Mouse (Mus musculus) forebrain, embryonic 11.5 days (tissue): ENCODE results near the gene Zswim1. TPM values are rescaled to one million over a fixed set of nuclear protein-coding genes. Genes with fewer than 3 reads are reported as not detected.

Experiments
- ATAC-seq: fragments of 200-750 bp; cut with Nextera tagmentation; replicated peaks from 2 replicates; pipeline ENCODE4 v1.8.0; 2017; ENCODE audit warnings: moderate TSS enrichment; ENCODE audit not compliant: low FRiP score
- DNase-seq: peaks from one replicate; pipeline ENCODE4 v3.0.0-alpha.2; 2017; ENCODE audit warnings: low spot score
- H3K27ac ChIP-seq: fragments of 300-500 bp; sonication (generic); 2 replicates; pipeline ENCODE4 v1.5.1; 2014; ENCODE audit warnings: low read depth, low read length
- H3K27me3 ChIP-seq: fragments of 300-500 bp; sonication (generic); 2 replicates; pipeline ENCODE4 v1.6.1; 2014; ENCODE audit warnings: mild to moderate bottlenecking, low read length, mixed read lengths; ENCODE audit not compliant: control insufficient read depth, insufficient read depth
- H3K36me3 ChIP-seq: fragments of 300-500 bp; sonication (generic); 2 replicates; pipeline ENCODE4 v1.6.1; 2014; ENCODE audit warnings: mild to moderate bottlenecking, low read length, moderate library complexity, mixed read lengths; ENCODE audit not compliant: control insufficient read depth, insufficient read depth
- H3K4me1 ChIP-seq: fragments of 300-500 bp; sonication (generic); replicated peaks from 2 replicates; pipeline ENCODE4 v1.6.1; 2014; ENCODE audit warnings: low read length, mixed read lengths; ENCODE audit not compliant: control insufficient read depth, insufficient read depth
- H3K4me2 ChIP-seq: fragments of 300-500 bp; sonication (generic); 2 replicates; pipeline ENCODE4 v1.6.1; 2014; ENCODE audit warnings: low read depth, mild to moderate bottlenecking, low read length, moderate library complexity, mixed read lengths; ENCODE audit not compliant: severe bottlenecking
- H3K4me3 ChIP-seq: fragments of 300-500 bp; sonication (generic); 2 replicates; pipeline ENCODE4 v1.5.1; 2014; ENCODE audit warnings: low read depth, low read length
- H3K9ac ChIP-seq: fragments of 300-500 bp; sonication (generic); 2 replicates; pipeline ENCODE4 v1.6.1; 2014; ENCODE audit warnings: low read length
- H3K9me3 ChIP-seq: fragments of 300-500 bp; sonication (generic); 2 replicates; pipeline ENCODE4 v1.6.1; 2016; ENCODE audit warnings: low read length, mixed read lengths; ENCODE audit not compliant: control insufficient read depth
- WGBS: fragments of 180-500 bp; shearing (Covaris S2); extraction: QIAGEN DNeasy Blood & Tissue Kit; methylation state at CpG from one replicate; pipeline ENCODE4 v1.1.7; 2014; 5-methylcytosine and 5-hydroxymethylcytosine counted together
- polyA plus RNA-seq: library from polyadenylated mRNA; unstranded; fragments of >200 nt; fragmentation: Nextera tagmentation; extraction: Ambion mirVana; gene quantifications from 2 replicates; pipeline ENCODE4 v1.2.1, GENCODE M21; 2014

Zswim1 gene
- polyA plus RNA-seq, 1 experiment from 2014 or later: 26.4 TPM

- 92% methylated on average over 5 of the region's 5 CpGs for WGBS
- ATAC-seq (no peak), DNase-seq (no peak)
- Histone ChIP-seq H3K9ac (no peak overlapping the region), H3K9me3 (no peaks in the 10 kb centered on the region), H3K4me3 (no peak overlapping the region), H3K4me2 (no peak overlapping the region), H3K27ac (no peak overlapping the region), H3K36me3 (no peaks in the 10 kb centered on the region; the same call in 1 of the 2 replicates), H3K4me1 (no peaks in the 10 kb centered on the region), H3K27me3 (no peaks in the 10 kb centered on the region)
Measured at GRCm38 (mm10) chr2:164815348-164815747, 7.1 kb upstream of the Zswim1 start.

GRCm38 (mm10) chr2:164815821-164816220 lies 6.7 kb upstream of the Zswim1 start:
- Histone ChIP-seq H3K9me3 (no peaks in the 10 kb centered on the region), H3K27ac (no peak overlapping the region), H3K4me3 (no peak overlapping the region), H3K36me3 (no peaks in the 10 kb centered on the region; the same call in 1 of the 2 replicates), H3K4me2 (no peak overlapping the region), H3K4me1 (no peaks in the 10 kb centered on the region), H3K9ac (no peak overlapping the region), H3K27me3 (no peaks in the 10 kb centered on the region)
- no peak for ATAC-seq
- 94% methylated on average over 8 of the region's 8 CpGs for WGBS
- no peak for DNase-seq

- H3K36me3 ChIP-seq: no peaks in the 10 kb centered on the region; the same call in 1 of the 2 replicates
- H3K4me3 ChIP-seq: no peak overlapping the region
- no peaks in the 10 kb centered on the region for H3K27me3 ChIP-seq
- no peak overlapping the region for H3K9ac ChIP-seq
- H3K9me3 ChIP-seq: no peaks in the 10 kb centered on the region
- DNase-seq: no peak
- peaks cover under 1% of the 10 kb centered on the region; the same call in 1 of the 2 replicates for H3K4me1 ChIP-seq
- no peak overlapping the region for H3K27ac ChIP-seq
- H3K4me2 ChIP-seq: no peak overlapping the region
- ATAC-seq: no peak
- WGBS: 80% methylated on average over 6 of the region's 6 CpGs
Measured at GRCm38 (mm10) chr2:164817206-164817605, 5.3 kb upstream of the Zswim1 start.

GRCm38 (mm10) chr2:164817703-164818102 lies 4.8 kb upstream of the Zswim1 start:
- H3K4me2 ChIP-seq: no peak overlapping the region
- no peak for DNase-seq
- H3K9me3 ChIP-seq: no peaks in the 10 kb centered on the region
- H3K9ac ChIP-seq: no peak overlapping the region
- no peaks in the 10 kb centered on the region; the same call in 1 of the 2 replicates for H3K36me3 ChIP-seq
- no peak for ATAC-seq
- WGBS: 71% methylated on average over 5 of the region's 5 CpGs
- no peak overlapping the region for H3K27ac ChIP-seq
- H3K4me3 ChIP-seq: no peak overlapping the region
- H3K27me3 ChIP-seq: no peaks in the 10 kb centered on the region
- H3K4me1 ChIP-seq: peaks cover 4% of the 10 kb centered on the region; the same call in 1 of the 2 replicates

GRCm38 (mm10) chr2:164821060-164821459 lies 1.4 kb upstream of the Zswim1 start:
- DNase-seq (no peak), ATAC-seq (no peak)
- H3K4me2 ChIP-seq: no peak overlapping the region
- H3K36me3 ChIP-seq: peaks cover 3% of the 10 kb centered on the region; the same call in 1 of the 2 replicates
- H3K9ac ChIP-seq: no peak overlapping the region
- no peaks in the 10 kb centered on the region for H3K9me3 ChIP-seq
- peaks cover 6% of the 10 kb centered on the region; the same call in 1 of the 2 replicates for H3K4me1 ChIP-seq
- WGBS: 82% methylated on average over 6 of the region's 6 CpGs
- H3K27me3 ChIP-seq: no peaks in the 10 kb centered on the region
- no peak overlapping the region for H3K4me3 ChIP-seq
- H3K27ac ChIP-seq: no peak overlapping the region

- Histone ChIP-seq H3K27ac (peak overlapping the region; percentile 77; the same call in 1 of the 2 replicates), H3K36me3 (peaks cover 3% of the 10 kb centered on the region; the same call in 1 of the 2 replicates), H3K27me3 (no peaks in the 10 kb centered on the region), H3K4me2 (peak overlapping the region; percentile 54), H3K4me1 (peaks cover 6% of the 10 kb centered on the region; the same call in 1 of the 2 replicates), H3K4me3 (peak overlapping the region; percentile 57), H3K9ac (peak overlapping the region; percentile 64), H3K9me3 (no peaks in the 10 kb centered on the region)
- WGBS: 4% methylated on average over 10 of the region's 10 CpGs
- no peak for DNase-seq
- ATAC-seq: peak; percentile 65
Measured at GRCm38 (mm10) chr2:164823181-164823585, 697 bp downstream of the Zswim1 start.

- Histone ChIP-seq H3K9me3 (no peaks in the 10 kb centered on the region), H3K9ac (no peak overlapping the region), H3K4me2 (no peak overlapping the region), H3K27ac (no peak overlapping the region), H3K27me3 (no peaks in the 10 kb centered on the region), H3K36me3 (peaks cover 3% of the 10 kb centered on the region; the same call in 1 of the 2 replicates), H3K4me3 (no peak overlapping the region), H3K4me1 (peaks cover 6% of the 10 kb centered on the region; the same call in 1 of the 2 replicates)
- DNase-seq: no peak
- WGBS: 92% methylated on average over 4 of the region's 4 CpGs
- ATAC-seq: no peak
Measured at GRCm38 (mm10) chr2:164823969-164824368, 1.5 kb downstream of the Zswim1 start.

GRCm38 (mm10) chr2:164825521-164825920 lies 3.0 kb downstream of the Zswim1 start:
- ATAC-seq: no peak
- peaks cover 3% of the 10 kb centered on the region; the same call in 1 of the 2 replicates for H3K36me3 ChIP-seq

More at GRCm38 (mm10) chr2:164825521-164825920, 3.0 kb downstream of the Zswim1 start:
- Histone ChIP-seq H3K4me1 (peaks cover 6% of the 10 kb centered on the region; the same call in 1 of the 2 replicates), H3K9ac (no peak overlapping the region), H3K9me3 (no peaks in the 10 kb centered on the region), H3K27me3 (no peaks in the 10 kb centered on the region), H3K27ac (no peak overlapping the region), H3K4me3 (no peak overlapping the region), H3K4me2 (no peak overlapping the region)
- WGBS: 97% methylated on average over 17 of the region's 17 CpGs
- no peak for DNase-seq
